Mouse (Mus musculus) spleen, postnatal 4 days (tissue): Measurements from ENCODE around the gene Epb41l1.

Source experiments
- DNase-seq, 2 experiments: peaks; one replicate each; pipeline ENCODE4 v3.0.0; 2022; ENCODE audit warnings: low spot score in 2 of 2

Gene Epb41l1

GRCm38 (mm10) chr2:156457343-156457717, 36.6 kb downstream of the Epb41l1 start:
- DNase-seq: no peak

GRCm38 (mm10) chr2:156460470-156460869, 39.8 kb downstream of the Epb41l1 start:
- no peak for DNase-seq

GRCm38 (mm10) chr2:156462154-156463029, 41.7 kb downstream of the Epb41l1 start:
- DNase-seq: no peak

- no peak for DNase-seq
These were observed 43.7 kb downstream of the Epb41l1 start for GRCm38 (mm10) chr2:156464416-156464815.

GRCm38 (mm10) chr2:156467538-156467937, 46.8 kb downstream of the Epb41l1 start:
- no peak for DNase-seq

DNA sequence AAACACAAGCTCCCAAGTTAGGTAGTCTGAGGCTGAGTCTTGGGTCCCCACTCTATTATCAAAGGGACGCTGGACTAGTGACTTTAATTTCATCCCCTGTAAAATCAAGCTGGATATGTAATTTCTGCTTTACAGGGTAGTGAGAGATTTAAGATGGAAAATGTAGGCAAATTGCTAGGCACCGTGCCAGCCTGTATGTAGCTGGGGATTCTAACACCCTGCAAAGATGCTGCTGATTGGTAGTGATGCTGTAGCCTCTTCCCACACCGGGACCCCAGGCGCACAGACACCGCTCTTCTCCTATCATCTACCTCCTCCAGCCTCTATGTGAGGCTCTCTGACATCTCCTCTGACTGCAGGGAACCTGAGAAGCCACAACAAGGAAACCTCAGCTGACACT, 48.2 kb downstream of the Epb41l1 start:
- no peak for DNase-seq

DNA sequence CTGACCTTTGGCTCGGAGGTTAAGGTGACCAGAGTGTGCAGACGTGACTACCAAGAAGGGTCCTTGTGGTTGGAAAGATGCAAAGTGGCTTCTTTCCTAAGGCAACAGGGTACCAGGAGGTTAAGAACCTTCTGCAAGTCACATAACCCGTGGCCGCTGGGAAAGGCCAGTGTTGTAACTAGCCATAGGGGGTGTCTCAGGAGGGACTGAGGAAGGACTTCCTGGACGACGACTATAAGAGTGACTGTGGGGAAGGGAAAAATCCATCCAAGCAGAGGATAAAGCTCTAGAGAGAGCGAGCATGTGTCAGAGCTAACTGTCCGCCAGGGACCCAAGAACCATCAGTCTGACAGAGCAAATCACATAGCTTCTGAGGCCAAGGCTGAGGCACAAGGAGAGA, 48.8 kb downstream of the Epb41l1 start:
- no peak for DNase-seq

- no peak for DNase-seq
These were observed 50.2 kb downstream of the Epb41l1 start for GRCm38 (mm10) chr2:156470938-156471337.

DNA sequence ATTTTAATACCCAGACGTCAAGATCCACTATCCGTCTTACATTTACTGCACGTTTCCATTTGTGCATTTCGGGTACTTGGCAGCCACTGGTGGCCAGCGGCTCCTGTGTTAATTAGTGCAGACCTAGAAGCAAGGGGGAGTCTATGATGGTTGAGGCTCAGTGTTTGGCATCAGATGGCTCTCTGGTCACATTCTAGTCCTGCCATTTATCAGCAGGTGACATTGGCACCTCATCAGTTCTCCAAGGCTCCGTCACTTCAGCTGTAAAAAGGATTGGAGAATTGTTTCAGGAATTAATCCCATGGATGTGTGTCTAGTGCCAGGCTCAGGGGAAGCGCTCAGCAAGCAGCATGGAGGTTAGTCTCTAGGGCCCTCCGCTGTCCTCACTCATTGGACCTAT, 51.6 kb downstream of the Epb41l1 start:
- no peak for DNase-seq

DNA sequence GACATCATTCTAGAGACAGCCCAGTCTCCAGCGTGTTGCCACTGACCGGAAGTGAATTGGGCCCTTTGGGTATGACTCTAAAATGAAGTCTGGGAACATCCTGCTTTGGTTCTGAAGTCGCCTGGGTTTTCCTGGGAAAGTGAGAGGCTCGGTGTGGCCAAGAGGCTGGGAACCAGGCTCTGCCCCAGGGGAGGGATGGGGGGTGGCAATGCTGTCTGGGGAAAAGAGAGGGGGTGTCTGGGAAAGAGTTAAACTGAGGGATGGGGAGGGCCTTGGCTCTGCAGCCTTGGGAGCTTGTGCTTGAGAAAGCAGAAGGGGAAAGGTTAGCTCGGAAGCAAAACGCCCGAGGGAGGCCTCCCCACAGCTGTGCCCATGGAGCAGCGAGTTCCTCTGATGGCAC, 53.0 kb downstream of the Epb41l1 start:
- no peak for DNase-seq

- no peak for DNase-seq
These were observed 53.4 kb downstream of the Epb41l1 start for GRCm38 (mm10) chr2:156474111-156474510.

DNA sequence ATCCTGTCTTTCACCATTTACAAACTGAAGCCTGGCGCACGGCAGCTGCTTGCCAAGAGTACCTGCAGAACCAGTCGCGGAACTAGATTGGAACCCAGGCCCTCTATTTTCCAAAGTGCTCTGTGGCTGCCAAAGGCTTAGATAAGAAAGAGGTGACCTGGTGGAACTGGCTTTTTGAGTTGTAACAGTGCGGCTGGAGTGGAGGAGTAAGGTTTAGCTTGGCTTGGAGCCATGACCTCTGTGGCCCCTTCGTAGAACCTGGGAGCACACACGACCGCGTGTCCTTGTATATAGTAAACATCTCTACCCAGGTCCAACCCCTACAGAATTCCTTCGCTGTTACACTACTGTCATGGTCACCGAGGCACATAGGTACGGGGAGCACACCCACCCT, 54.2 kb downstream of the Epb41l1 start:
- DNase-seq: no peak

- DNase-seq: no peak
These were observed 54.8 kb downstream of the Epb41l1 start for GRCm38 (mm10) chr2:156475285-156476110.

DNA sequence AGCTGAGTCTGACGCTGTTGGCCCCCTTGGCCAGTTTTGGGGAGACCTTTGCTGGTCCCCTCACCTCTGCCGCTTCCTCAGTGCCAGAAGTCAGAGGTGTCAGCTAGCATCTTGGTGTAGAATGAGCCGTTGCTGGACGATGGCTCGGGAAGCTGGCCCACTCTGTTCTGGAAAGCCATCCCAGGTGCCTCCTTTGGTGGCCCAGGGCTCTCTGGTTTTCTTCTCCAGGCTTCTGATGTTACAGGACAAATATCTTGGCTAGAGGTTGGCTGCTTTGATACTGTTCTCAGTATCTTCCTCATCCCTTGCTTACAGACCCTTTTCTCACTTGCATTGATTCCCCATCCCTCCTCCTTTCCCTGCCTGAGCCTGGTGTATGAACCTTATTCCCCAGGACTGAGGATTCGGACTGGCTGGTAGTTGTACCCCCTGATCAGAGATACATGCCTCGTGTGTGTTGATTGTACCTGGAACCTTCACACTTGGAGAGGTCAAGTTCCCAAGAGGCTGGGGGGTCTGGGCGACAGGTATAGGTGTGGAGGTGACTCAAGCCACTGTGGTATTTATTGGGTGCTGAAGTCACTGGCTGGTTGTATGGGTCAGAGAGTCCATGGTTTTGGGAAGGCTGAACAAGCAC, 55.5 kb downstream of the Epb41l1 start:
- DNase-seq: no peak

- DNase-seq: no peak
These were observed 56.0 kb downstream of the Epb41l1 start for GRCm38 (mm10) chr2:156476748-156477151.

- no peak for DNase-seq
These were observed 57.5 kb downstream of the Epb41l1 start for GRCm38 (mm10) chr2:156478046-156478690.

- no peak for DNase-seq
These were observed 59.1 kb downstream of the Epb41l1 start for GRCm38 (mm10) chr2:156479833-156480232.

DNA sequence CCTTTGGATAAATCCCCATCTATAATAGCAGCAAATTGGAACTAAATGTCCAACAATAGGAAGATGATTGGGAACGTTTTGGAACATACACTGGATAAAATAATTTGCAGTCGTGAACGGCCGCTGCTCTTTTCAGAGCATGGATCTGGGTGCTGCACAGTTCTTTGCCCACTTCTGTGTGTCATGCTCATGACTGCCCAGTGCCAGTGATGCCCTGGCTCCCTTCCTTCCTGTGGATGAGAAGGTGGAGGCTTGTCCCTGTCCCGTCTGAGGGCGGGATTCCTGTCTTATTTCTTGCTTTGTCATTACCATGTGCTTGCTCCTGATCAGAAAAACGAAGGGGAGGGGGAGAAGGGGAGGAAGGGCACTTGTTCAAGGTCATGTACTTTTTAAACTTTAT, 59.6 kb downstream of the Epb41l1 start:
- DNase-seq: no peak

GRCm38 (mm10) chr2:156482299-156482698, 61.6 kb downstream of the Epb41l1 start:
- peak; percentile 67 to 89 for DNase-seq

- no peak for DNase-seq
These were observed 62.1 kb downstream of the Epb41l1 start for GRCm38 (mm10) chr2:156482764-156483163.

DNA sequence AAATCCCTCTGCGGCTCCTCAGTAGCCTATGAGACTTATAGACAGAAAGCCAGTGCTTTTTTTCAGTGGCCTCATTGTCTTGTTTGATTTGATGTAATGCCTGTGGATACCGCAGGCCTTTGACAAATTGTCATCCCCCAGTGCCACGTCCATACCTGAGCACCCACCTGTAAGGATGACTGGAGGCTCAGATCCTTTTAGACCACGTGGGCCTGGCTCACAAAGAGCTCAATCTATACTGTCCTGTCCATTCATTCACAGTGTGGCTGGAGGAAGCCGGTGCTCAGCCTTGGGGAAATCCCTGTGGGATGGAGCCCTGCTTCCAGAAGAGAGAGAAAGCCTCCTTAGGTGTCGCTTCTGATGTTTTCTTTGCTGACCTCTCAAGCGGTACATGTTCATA, 62.5 kb downstream of the Epb41l1 start:
- no peak for DNase-seq
